Mouse (Mus musculus) spleen, postnatal 36 days (tissue): ENCODE data around the gene Cep112.

Experiments used
- DNase-seq, 2 experiments: peaks; one replicate each; pipeline ENCODE4 v3.0.0; 2022; ENCODE audit warnings: low spot score in 2 of 2, mixed read lengths in 1 of 2

The Cep112 gene

DNA sequence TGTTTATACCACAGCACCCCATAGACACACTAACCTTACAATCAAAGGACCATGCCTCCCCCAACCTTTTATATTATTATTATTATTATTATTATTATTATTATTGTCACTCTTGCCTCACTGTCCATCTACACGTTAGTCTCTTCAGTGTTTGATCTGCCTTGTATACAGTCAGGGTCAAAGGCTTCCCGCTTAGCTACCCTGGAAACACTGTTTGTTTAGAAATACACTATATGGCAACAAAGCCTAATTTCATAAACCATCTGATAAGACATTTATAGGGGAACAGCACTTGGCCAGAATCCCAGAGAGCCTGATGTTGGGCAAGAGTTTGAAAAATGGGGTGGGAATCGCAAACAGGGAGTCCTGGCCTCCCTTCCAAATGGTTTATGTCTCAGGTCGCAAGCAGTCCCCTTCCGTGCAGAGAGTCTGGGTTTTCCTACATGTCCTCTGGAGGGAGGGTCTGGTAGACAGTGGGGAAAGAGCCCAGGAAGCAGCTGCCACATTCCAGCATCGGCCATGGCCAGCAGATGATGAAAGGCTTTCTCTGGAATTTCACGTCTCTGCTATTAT, 451.7 kb downstream of the Cep112 start:
- no peak for DNase-seq

DNA sequence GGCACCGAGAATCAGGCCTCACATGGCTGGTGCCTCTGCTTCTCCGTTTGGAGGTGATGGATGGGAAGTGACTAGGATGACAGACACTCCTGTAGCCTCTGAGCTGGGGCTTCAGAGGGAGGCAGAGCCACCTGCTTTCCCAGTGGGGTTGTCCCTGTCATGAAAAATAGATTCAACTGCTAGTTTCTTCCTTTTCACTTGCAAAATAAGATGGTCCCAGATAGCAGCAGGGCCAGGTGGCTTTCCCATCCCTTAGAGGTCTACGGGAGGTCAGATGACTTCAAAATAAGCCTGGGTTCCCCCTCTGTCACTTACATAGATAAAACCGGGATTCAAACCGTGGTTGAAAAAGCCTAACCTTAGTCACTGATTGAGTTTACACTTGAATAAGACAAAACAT, 452.5 kb downstream of the Cep112 start:
- no peak for DNase-seq

DNA sequence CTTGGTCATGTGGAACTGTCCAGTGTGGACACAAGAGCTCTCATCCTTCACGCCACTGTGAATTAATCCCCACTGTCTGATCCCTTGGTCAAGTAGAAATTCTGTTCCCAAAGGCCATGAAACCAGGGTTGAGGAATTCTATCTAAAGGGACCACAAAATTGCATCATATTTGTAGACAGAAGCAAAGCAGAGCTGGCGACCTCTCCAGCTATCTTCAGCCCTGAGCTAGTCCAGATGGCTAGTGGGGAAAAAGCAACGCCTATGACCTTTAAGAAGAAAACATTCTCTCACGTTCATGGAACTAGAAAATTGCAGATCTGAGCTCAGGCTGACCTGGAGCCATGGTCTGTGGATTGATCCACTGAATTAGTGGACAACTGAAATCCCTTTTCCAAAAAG, 455.6 kb downstream of the Cep112 start:
- DNase-seq = no peak

DNA sequence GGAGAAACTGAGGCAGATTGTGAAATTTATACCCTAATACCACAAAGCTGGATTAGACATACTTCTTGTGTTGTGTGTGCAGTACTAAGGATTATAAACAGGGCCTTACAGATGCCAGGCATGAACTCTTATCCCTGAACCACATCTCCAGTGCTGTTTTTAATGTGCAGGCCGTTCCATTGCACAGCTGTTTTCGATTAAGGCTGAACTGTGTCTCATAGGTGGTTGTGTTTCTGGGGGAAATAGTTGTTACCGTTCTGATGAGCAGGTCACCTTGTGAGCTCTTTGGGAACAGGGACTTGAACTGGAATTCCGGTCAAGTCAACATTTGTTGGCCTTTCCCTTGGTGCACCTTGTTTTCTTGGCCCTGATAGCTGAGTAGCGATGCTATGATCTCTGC, 456.7 kb downstream of the Cep112 start:
- no peak for DNase-seq

DNA sequence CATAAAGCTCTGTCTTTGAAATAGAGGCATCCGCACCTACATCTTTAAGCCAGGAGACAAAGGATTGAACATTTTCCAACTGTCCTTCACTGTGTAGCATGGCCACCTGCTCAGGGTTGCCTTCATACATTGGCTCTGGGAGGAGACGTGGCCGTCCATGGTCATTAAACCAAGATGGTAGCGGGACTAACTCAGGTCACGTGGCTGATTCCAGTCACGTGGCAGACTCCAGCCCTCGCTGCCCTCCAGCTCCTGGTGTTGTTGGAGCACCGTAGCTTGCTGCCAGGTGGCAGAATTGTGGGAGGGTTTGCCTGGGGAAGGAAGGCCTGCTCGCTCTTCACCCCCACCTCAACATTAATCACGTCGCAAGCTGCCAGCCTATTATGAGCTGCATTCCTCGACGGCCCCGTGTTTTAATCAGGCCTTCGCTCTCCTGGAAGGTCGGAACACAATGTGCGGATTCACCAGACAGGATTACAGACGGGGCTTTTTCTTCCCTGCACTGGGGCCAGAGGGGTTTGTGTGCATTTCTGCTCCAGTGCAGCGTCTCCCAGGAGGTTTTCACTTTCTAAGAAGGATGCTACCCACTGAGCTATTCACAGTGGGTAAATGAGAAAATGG, 460.4 kb downstream of the Cep112 start:
- DNase-seq = no peak

DNA sequence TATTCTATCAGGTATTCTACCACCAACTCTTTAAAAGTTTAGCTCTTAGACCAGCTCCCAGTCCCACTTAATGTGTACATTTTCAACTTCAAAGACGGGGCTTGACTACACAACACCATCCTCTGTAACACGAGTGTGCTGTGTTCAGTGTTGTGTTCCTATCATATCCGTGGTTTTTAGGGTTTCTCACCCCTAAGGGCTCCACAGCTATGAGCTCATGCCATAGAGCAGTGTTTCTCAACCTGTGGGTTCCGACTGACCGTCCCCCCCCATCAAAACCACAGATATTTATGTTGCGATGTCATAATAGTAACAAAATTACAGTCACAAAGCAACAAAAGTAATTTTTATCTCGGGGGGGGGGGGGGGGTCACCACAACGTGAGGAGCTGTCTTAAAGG, 461.1 kb downstream of the Cep112 start:
- no peak for DNase-seq

DNA sequence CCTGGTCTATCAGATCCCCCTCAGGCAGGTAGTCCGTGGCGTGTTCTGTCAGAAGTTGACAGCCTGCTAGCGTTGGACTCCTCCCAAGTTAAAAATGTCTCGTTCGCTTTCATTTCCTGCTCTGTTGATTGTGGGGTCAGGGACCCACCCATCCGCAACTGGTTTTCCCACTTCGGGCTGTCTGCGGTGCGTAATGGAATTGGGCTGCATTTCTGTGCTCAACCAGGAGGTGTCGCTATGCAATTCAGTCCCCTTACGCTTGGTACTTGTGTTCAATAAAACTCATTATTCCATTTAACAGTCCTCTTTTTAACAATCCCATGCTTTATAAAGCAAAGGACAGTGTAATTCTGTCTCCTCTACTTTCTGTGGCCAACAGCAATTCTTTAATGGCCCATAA, 464.1 kb downstream of the Cep112 start:
- no peak for DNase-seq

DNA sequence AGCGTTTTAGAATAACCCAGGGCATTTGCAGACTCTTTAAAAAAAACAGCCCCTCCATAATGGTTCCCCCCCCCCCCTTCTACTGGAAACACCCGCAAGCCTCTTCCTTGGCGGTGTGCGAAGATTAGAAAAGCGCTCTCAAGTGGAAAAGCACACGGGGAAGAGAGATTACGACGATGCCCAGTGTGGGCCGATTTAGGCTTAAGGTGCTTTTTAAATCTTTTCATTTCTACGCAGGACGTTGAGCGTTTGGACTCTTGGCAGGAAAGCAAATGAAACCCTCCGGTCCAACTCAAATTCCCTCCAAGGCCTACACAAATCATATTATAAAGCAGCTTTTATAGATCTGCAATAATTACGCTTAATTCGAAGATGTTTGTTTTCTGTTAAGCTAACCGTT, 465.6 kb downstream of the Cep112 start:
- no peak for DNase-seq

DNA sequence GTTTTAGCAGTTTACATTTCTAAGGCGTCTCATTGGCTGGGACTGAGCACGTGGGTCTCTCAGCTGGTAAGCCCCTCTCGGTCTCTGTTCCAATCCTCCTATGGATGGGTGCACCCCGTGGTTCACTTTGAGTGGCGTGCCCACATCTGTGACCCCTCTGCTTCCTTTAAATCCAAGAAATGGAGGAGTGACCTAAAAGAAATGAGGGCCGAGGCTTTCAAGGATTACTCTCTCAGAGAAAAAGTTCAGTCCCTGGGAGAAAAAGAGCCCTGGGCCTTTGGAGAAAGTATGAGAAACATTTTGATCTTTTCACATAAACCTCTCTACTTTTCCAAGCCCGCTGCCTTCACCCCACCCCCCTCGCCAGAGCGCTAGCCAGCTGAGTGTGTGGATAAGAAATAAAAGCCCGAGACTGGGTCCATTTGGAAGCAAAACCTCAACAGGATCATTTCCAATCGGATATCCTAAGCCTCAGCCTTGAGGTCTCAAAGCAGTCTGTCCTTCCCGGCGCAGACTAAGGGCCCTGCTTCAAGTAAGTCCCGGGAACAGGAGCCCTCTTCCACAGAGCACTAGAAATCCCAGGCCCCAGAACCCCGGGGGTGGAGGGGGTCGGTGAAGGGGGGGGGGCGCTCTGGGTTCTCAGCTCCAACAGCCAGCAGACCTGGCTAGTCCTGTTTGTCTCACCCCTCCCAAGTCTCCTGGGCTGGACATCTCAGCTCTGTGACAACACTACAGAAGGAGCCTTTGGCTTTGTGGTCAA, 466.3 kb downstream of the Cep112 start:
- DNase-seq = no peak

DNA sequence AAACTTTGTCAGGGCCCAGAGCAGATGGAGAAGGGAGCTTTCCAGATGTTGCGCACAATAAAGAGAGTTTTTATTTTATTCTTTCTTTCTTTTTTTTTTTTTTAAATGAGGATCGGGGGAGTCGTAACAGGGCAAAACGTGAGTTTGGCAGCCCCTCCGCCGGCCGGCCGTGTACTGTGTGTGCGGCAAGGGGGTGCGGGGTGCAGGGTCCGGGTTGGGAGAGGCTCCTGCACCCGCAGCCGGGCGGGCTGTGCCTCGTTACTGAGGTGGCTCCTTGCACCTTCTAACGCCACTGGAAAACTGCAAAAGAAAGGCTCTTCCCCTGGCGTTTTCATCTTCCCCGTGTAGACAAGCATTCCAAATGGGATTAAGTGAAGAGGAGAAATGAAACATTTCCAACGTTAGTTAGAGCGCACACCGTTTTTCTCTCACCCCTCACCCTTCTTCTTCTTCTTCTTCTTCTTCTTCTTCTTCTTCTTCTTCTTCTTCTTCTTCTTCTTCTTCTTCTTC, 466.9 kb downstream of the Cep112 start:
- no peak for DNase-seq

DNA sequence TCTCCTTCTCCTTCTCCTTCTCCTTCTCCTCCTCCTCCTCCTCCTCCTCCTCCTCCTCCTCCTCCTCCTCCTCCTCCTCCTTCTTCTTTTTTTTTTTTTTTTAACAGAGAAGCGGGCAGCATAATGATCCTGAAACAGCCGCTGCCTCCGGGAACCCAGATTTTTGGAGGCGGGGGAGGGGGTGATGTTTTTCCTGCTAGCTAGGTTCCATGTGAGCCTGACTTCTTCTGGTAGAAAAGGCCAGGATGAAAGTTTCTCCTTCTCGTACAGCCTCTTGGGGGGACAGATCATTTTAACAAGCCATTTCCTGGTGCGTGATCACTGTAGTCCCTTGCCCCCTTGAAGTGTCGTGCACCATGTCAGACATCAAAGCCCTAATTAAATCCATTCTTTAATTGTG, 467.4 kb downstream of the Cep112 start:
- no peak for DNase-seq

DNA sequence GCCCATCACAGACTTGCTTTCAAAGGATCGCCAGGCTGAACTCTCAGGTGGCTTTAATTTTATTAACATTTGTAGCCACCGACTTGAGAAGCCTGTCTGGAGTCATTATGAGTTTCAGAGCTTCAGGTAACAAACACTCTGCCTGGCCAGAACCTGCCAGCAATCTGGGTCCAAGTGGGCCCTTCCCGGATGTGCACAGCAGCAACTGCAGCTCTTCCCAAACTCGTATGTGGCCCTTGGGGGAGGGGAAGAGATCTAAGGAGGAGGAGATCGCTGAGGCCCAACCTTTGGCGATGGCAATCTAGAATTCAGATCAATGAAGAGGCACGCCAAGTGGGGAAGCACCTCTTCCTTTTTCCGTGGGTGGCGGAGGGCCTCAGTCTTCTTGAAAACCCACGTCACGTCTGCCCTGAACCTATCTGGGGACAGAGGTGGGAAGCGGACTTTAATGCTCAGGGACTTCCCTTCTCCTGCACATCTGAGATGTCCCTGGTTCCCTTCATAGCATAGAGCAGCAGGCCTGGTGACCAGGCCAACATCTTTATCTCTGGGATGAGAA, 468.3 kb downstream of the Cep112 start:
- no peak for DNase-seq

DNA sequence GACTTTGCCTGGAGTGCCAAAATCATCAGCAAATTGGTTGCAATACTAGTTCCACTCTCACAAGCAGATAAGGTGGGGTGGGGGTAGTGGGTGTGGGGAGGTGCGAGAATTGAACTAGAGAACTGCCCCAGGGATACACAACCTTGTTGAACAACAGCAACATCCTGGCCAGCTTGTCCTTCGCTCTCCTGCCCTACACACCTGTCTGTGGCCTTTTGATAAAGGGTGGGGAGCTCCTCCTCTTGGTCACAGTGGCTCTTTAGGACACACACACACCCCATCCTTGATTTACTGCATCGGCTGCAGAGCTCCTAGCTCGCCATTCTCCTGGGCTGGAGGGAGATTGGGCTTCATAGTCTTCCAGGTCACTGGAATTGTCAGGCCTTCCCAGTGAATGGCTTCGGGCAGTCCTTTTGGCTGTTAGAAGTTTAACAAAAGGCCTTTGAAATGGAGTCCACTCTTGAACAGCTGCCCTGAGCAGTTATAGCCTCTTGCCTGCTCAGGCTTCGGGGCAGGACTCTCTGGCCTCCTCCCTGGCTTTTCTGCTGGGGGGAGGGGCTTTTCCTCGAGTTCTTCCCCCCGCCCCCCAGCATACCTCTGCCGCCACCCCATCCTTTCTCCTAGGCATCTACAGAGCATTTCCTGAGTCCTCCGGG, 469.0 kb downstream of the Cep112 start:
- DNase-seq = no peak

DNA sequence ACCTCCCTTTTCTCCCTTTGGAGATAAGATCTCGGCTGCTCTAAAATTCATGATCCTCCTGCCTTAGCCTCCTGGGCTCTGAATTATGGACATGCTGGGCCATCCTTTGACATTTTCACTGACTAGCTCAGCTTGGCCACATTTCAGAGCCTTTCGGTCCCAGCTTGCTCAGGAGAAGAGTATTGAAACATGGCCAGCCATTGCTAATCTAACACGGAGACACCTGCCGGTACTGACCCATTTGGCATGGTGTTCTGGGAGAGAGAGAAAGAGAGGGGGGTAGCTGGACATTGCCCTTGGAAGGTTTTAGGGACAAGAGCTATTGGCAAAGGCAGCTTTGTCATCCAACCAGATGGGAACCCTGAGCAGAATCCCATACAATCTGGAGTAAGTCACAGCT, 472.0 kb downstream of the Cep112 start:
- DNase-seq = no peak

DNA sequence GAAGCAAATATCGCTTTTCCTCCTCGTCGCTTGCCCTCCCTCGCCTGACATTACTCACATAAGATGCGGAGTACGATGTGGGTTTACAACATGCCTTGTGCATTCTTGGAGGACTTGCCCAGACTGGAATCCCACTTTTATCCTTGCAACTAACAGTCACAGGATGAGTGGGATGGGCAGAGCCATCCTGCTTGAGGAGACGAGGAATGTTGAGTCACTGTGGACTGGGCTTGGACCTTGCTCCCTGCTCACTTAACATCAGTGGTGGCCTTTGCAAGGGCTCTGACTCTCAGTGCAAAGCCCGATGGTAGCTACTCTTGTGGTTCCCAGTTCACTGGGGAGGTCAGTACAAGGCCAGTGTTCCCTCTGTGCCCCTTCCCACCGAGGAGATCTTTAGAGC, 473.1 kb downstream of the Cep112 start:
- no peak for DNase-seq

DNA sequence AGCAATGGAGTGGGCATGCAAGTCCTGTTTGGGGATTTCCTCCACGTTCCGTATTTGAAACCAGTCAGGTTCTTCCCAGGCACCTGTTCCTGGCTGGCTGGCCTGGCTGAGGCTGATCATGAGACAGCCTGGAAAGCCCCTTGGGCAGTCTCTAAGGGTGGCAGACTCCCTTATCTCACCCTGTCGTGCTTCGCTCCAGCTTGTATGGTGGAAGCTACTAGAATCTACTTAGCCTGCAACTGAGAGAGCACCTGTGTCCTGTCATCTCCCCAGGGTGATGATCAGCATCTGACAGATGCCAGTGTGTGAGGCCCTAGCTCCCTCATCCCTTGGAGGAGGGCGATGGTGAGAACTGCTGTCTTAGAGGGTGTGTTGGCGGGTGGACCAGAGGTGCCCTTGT, 473.5 kb downstream of the Cep112 start:
- no peak for DNase-seq

DNA sequence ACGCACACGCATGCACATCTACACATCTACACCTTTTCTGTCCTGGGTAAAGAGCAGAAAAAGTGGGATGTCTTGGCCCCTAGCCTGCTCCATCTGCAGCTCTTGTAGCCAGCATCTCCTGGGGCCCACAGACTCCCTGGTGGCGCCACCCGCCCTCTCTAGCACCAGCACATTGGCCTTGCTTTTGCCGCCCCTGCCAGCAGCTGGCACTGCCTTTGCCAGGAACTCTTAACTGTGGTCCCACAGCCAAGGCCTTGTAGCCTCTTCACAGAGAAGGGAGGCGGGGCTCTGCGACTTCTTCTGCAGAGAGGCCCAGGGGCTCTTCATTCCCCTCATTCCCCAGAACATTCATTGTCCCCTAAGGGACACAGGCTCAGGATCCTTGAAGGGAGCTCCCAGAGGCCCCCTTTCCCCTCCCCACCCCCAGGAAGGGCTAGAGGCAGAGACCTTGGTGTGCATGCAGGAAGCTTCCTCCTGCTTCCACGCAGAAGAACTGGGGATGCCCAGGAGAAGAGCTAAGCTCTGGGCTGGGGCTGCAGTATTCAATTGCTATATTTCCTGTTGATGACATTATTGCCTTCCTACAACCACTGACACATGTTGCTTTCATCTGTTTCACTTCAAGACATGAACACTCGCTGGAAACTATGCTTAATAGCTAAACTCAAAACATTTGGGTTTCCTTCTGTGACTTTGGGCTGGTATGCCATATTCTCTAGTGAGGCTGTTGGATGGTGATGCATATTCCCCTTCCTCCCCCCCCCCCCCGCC, 475.9 kb downstream of the Cep112 start:
- DNase-seq = no peak

DNA sequence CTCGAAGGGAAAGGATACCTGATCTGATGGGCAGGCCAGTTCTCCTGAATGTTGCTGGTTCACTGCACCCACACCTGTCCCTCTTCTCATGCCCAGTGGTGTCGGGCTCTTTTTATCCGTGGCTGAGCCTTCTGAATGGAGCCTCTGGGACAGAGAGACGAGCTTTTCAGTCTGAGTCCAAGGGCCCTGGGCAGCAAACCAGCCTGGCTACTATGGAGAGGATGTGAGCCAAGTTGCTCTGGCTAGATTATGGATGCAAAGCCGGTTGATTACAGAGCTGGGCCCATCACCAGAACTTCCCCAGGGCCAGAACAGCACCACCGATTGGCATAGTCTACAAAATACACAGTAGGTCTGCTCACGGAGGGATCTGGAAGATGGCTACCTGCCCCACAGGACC, 476.7 kb downstream of the Cep112 start:
- no peak for DNase-seq

DNA sequence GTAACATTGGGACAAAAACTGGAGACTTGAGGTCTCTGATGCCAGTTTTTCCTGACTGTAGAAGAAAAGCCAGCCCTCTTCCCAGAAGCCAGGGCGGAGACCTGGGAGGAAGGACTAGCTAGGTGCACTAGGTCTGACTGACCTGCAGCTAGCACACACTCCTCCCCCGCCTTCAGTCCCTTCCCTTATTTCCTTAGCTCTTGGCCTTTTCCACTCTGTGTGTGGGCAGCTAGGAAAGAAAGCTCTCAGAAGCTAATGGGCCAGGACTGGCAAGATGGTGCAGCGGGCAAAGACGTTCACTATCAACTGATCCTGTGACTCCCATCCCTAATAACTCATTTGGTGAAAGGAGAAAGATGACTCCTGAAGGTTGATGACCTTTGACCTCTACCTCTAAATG, 477.3 kb downstream of the Cep112 start:
- no peak for DNase-seq

DNA sequence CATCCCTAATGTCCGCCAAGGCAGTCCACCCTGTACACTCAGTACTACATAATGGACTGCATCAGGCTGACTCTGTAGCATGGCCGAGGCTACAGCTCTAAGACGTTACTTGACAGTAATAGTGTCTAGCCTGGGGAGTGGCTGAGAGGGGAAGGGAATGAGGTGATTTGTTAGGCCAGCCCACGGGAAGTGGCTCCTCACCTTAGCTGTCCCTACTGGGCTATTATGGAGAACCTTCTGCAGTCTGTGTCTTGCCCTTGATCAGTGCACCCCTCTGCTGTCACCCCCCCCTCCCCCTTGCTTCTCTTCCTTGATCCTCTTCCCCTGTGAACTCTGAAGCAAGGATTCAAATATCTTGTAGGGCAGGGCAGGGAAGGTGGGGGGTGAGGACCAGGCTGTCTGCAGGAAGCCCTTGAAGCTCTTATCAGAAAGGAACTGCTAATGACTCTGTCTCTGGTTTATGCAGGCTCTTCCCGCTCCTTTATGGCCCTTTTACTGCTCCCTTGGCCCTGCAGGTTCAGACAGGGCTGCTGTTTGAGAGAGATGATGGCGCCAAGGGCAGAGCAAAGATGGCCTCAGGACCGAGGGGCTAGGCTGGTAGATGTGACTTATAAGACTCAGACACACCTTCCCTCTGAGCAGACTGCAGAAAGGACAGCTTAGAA, 481.7 kb downstream of the Cep112 start:
- DNase-seq = no peak
